Mouse (Mus musculus) kidney, adult 2 months (tissue): ENCODE measurements around the gene Cab39l. TPM values are rescaled to one million over a fixed set of nuclear protein-coding genes. Genes with fewer than 3 reads are reported as not detected.

Experiments
- DNase-seq: peaks from one replicate; pipeline ENCODE4 v3.0.0; 2021
- H3K27ac ChIP-seq: fragments of 200-500 bp; 2 replicates; pipeline ENCODE4 v1.5.1; 2012; ENCODE audit warnings: low read depth, low read length, control low read depth, inconsistent platforms; ENCODE audit not compliant: insufficient read depth
- H3K27me3 ChIP-seq: fragments of 200-500 bp; replicated peaks from 2 replicates; pipeline ENCODE4 v1.6.1; 2012; ENCODE audit warnings: mild to moderate bottlenecking, moderate library complexity, low read length, inconsistent platforms; ENCODE audit not compliant: control insufficient read depth, insufficient read depth
- H3K36me3 ChIP-seq: fragments of 200-500 bp; 2 replicates; pipeline ENCODE4 v1.6.1; 2012; ENCODE audit warnings: mild to moderate bottlenecking, moderate library complexity, low read length, inconsistent platforms; ENCODE audit not compliant: control insufficient read depth, insufficient read depth
- H3K4me1 ChIP-seq: fragments of 200-500 bp; 2 replicates; pipeline ENCODE4 v1.6.1; 2011; ENCODE audit warnings: low read length; ENCODE audit not compliant: control insufficient read depth, insufficient read depth
- H3K4me3 ChIP-seq: fragments of 200-500 bp; 2 replicates; pipeline ENCODE4 v1.5.1; 2011; ENCODE audit warnings: mild to moderate bottlenecking, low read depth, low read length, control low read depth; ENCODE audit not compliant: insufficient read depth
- CTCF ChIP-seq: fragments of 200-500 bp; conservative IDR thresholded peaks from 2 replicates; pipeline ENCODE4 v1.5.1; 2011; ENCODE audit warnings: low read depth, mild to moderate bottlenecking, control low read depth, low read length, moderate library complexity, mixed read lengths; ENCODE audit not compliant: insufficient read depth, insufficient read length
- POLR2A ChIP-seq: fragments of 200-500 bp; IDR thresholded peaks from one replicate; pipeline ENCODE4 v1.6.1; 2011; ENCODE audit warnings: low read depth, low read length, control low read depth
- WGBS: fragments of 180-500 bp; shearing (Covaris S2); methylation state at CpG from one replicate; pipeline ENCODE4 v1.1.7; 2018; 5-methylcytosine and 5-hydroxymethylcytosine counted together
- polyA plus RNA-seq: library from polyadenylated mRNA; depleted of rRNA; stranded (reverse); fragments of >200 nt; gene quantifications from 2 replicates; pipeline ENCODE4 v1.2.3, GENCODE M21; 2012

Gene Cab39l
- polyA plus RNA-seq, 1 experiment: 24.6 TPM

DNA sequence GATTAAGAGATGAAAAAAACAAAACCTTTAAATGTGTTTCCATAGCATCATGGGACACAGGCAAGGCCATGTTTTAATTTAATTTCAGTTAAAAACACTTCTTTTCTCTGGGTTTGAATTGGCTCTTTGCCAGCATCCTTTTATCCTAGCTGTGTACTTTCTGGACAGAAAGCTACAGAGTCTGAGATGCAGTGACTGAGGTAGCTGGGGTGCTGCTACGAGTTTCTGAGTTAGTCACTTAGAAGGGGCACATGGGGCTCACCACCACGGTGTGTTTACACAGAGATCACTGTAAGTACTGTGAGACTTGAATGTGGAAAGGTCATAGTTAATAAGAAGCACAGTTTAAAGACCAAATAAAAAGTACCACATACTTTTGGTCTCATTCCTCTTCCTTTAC is 107.8 kb downstream of the Cab39l start:
- Histone ChIP-seq H3K36me3 (no peaks in the 10 kb centered on the region), H3K4me1 (peaks cover 15% of the 10 kb centered on the region), H3K27me3 (no peaks in the 10 kb centered on the region), H3K27ac (no peak overlapping the region), H3K4me3 (no peak overlapping the region)
- TF ChIP-seq POLR2A (no peak), CTCF (no peak)
- no peak for DNase-seq
- whole genome bisulfite sequencing: 36% methylated on average over 2 of the region's 2 CpGs

DNA sequence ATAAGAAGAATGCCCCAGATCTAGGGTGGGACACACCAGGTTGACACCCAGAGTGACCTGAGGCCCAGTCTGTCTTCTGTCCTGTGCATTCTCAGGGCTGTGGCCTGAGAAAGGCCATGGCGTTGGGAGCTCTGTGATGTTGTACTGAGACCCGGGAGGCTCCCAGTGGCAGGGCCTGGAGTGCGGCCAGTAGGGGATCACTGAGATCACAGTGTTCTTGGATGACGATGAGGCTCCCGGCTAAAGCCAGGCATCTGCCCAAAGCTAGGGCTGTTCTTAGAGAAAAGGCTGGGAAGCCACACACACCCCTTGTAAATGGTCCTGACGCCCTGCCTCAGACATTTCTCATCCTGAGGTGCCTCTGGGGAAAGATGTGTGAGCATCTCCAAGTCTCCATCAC is 108.3 kb downstream of the Cab39l start:
- H3K27me3 ChIP-seq: no peaks in the 10 kb centered on the region
- TF ChIP-seq CTCF (no peak), POLR2A (no peak)
- peaks cover 15% of the 10 kb centered on the region for H3K4me1 ChIP-seq
- H3K4me3 ChIP-seq: no peak overlapping the region
- H3K27ac ChIP-seq: no peak overlapping the region
- peak; percentile 50 for DNase-seq
- 55% methylated on average over 6 of the region's 6 CpGs for WGBS
- no peaks in the 10 kb centered on the region for H3K36me3 ChIP-seq

DNA sequence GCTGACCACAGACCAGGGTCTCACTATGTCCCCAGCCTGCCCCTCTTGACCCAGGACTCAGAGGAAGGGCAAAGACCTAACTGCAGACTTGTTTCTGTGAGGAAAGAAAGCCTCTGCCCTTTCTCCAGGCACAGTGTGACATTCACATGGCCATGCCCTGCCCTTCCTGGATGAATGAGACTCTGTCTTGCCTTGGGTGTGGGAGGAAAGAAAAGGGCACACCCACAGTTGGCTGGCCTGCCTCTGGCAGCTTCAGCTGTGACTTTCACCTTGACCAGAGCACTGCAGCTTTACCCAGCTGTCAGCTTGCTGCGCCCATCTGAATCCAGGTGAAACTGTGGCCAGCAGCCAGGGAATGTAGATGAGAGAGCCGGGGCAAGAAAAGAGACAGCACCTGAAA is 110.1 kb downstream of the Cab39l start:
- no peaks in the 10 kb centered on the region for H3K27me3 ChIP-seq
- peaks cover 16% of the 10 kb centered on the region for H3K4me1 ChIP-seq
- peak overlapping the region; percentile 72 for H3K27ac ChIP-seq
- DNase-seq: peak; percentile 77
- 36% methylated on average over 2 of the region's 2 CpGs for WGBS
- H3K36me3 ChIP-seq: no peaks in the 10 kb centered on the region
- TF ChIP-seq CTCF: no peak
- no peak for TF ChIP-seq POLR2A
- no peak overlapping the region for H3K4me3 ChIP-seq

DNA sequence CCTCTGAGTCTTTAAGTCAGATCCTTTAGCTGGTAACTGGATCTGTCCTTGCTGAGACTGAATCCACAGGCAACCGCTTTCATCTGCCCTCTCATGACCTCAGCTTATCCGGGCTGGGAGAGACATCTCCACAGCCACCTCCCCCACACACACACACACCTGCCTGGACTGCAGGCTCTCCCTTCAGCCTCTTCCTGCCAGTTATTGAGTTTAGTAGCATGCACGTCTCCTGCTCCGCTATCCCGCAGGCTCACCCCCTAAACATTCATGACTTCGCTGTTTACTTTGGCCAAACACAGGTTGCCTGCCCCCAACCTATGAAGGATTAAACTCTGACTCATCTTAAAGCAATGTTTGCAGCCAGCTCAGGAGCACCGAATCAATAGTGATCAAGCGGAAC is 111.2 kb downstream of the Cab39l start:
- DNase-seq: no peak
- Histone ChIP-seq H3K4me1 (peaks cover 19% of the 10 kb centered on the region), H3K4me3 (no peak overlapping the region), H3K36me3 (no peaks in the 10 kb centered on the region), H3K27ac (no peak overlapping the region), H3K27me3 (no peaks in the 10 kb centered on the region)
- TF ChIP-seq CTCF (no peak), POLR2A (no peak)
- 45% methylated on average over 8 of the region's 8 CpGs for WGBS

DNA sequence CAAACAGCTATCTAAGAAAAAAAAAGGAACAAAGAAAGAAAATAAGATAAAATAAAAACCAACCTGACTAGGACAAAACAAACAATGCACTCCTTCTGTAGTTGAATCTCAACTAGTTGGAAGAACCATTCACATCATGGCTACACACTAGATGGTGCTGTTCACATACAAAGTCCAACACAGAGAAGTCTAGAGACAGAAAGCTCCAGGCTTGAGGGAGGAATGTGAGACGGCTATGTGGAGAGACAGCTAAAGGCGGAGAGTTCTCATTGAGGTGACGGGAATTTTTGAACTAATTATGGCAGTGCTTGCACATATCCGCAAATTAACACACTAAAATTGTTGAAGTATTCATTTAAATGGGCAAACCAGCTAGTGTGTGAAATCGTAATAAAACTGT is 113.3 kb downstream of the Cab39l start:
- DNase-seq: peak; percentile 24
- Histone ChIP-seq H3K4me3 (no peak overlapping the region), H3K27me3 (no peaks in the 10 kb centered on the region), H3K4me1 (peaks cover 10% of the 10 kb centered on the region), H3K36me3 (no peaks in the 10 kb centered on the region), H3K27ac (no peak overlapping the region)
- 73% methylated on average over 5 of the region's 5 CpGs for WGBS
- TF ChIP-seq CTCF (0 out of 2 replicates have a peak, but pooled peaks have one; percentile 4), POLR2A (no peak)

DNA sequence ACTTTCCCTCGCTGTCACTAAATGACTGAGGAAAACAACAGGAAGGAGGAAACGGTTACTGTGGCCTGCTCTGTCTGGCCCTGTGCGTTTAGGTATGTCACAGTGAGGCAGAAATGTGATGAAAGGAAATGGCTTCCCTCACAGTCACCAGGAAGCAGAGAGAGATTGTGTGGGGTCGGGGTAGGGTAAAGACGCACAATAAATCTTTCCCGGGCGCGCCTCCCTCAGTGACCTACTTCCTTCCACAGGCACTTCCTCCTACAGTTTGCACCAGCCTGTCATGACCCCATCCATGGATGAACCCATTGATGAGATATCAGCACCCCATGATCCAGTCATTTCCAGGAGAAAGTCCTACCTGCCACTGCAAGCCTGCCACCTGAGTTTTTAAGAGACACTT is 114.2 kb downstream of the Cab39l start:
- 64% methylated on average over 8 of the region's 8 CpGs for whole genome bisulfite sequencing
- no peak for TF ChIP-seq CTCF
- no peak for TF ChIP-seq POLR2A
- H3K27me3 ChIP-seq: no peaks in the 10 kb centered on the region
- peaks cover 10% of the 10 kb centered on the region for H3K4me1 ChIP-seq
- H3K27ac ChIP-seq: no peak overlapping the region; the same call in 1 of the 2 replicates
- no peak overlapping the region for H3K4me3 ChIP-seq
- DNase-seq: peak; percentile 21
- H3K36me3 ChIP-seq: no peaks in the 10 kb centered on the region

DNA sequence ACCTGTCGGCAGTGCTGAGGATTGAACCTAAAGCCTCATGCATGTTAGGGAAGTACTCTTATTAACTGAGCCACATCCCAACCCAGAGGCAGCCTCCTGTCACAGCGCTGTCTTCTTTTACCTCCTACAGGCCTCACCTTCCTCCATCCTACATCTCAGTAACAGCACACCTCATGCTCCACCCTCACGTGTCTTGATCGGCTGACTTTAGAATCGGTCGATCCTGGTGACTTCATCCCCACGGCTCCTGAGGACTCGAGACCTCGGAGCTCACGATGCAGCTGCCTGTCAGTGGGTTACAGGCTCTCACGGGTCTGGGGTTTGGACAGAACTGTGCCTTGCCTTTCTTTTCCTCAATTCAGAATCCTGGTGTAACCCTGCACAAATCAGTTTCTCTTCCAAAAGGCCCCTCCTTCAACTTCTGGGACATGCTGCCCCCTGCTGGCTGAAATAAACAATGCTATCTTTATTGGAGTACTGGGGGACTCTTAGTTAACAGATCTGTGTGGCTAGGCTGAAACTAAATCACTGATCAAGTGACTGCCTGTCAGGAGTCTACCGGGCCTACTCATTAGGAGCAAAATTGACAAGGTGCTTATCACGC is 115.3 kb downstream of the Cab39l start:
- H3K4me1 ChIP-seq: peaks cover 3% of the 10 kb centered on the region; the same call in 1 of the 2 replicates
- no peak overlapping the region for H3K27ac ChIP-seq
- H3K27me3 ChIP-seq: no peaks in the 10 kb centered on the region
- H3K4me3 ChIP-seq: peak overlapping the region; percentile 42; the same call in 1 of the 2 replicates
- peak; percentile 77 for DNase-seq
- H3K36me3 ChIP-seq: no peaks in the 10 kb centered on the region
- WGBS: 43% methylated on average over 13 of the region's 13 CpGs
- TF ChIP-seq POLR2A (no peak), CTCF (peak; percentile 71)
